Mouse (Mus musculus) adrenal gland, postnatal 36 days (tissue): ENCODE results near the gene Mmgt2. TPM values are rescaled to one million over a fixed set of nuclear protein-coding genes. Genes with fewer than 3 reads are reported as not detected.
"Not testable (repeated sequence)": the region's sequence is repeated elsewhere in the genome, so short reads cannot be mapped to it uniquely, and the experiment has no call there.

ENCODE experiments used
- DNase-seq, 2 experiments: peaks; one replicate each; pipeline ENCODE4 v3.0.0; 2021; ENCODE audit warnings: mixed read lengths in 1 of 2
- total RNA-seq, 2 experiments: library from RNA; stranded (reverse); gene quantifications; 2 replicates each; pipeline ENCODE4 v1.2.3; 2021

The Mmgt2 gene
- total RNA-seq, 2 experiments from 2014 or later, result 38.0 to 42.6 TPM

DNA sequence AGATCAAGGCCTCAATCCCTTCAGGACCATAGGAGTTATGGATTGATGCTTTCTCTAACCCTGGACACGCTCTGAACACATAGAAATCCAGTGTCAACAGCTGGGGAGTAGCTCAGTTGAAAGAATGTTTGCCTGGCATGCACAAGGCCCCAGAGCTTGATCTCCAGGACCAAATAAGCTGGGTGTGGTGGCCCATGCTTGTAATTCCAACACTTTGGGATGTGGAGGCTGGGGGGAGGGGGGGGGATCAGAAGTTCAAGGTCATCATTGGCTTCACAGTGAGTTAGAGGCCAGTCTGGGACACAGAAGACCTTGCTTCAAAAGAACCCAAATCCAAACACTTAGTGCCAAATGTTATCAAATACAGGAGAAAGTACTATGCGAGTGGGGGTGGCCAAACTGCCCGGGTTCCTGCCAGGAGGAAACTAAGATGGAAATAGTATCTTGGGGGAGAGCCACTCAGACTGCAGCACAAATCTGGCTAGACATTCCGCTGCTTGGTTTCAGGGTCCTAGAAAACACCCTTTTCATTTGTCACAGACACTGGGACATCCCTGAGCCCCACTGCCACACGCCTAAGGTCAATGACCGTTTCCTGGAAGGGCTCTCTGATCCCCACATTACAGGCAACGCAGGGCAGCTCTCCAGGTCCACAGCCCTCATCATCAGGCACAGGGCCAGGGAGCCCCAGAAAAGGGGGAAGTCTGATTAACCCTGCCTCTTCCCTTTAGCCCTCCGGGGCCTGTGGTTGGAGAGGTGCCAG is 2.6 kb upstream of the Mmgt2 start:
- peak; percentile 58 to 72 for DNase-seq

DNA sequence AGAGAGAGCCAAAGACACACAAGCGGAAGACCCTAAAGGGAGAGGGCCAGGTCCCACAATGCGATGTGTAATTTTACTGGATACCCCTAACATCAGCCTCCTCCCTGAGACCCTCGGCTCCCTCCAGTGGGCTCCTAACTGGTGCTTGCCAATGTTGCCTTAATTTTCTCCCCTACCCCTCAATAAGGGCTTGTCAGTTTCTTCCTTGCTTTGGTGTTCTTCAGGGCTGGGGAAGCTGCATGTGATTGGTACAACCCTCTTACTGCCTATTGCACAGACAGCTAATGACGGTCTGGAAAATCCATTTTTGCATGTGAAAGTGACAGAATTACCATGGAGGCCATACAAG is 2.0 kb upstream of the Mmgt2 start:
- no peak for DNase-seq

DNA sequence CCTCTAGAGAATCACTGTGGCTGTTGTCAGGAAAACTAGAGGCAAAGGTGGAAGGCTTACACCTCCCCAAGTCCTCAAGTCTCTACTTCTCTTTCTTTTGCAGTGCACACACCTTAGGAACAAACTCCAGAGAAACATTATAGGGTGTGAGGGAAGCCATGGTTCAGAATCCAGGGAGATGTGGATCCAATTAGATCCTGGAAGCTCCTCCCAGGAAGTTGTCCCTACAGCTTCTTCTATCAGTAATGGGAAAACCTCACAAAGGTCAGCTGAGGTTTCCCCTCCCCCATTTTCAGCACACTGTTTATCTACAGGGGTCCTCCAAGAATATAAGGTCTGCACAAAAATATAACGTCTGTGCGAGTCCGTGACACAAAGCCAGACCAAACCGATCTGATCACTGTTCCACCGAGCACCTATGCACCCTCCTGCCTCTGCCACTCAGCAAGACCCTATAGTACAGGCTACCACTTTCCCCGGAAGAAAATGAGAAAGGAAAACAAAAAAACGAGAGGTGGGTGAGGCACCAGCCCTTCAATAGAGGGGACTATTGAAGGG is 1.4 kb upstream of the Mmgt2 start:
- no peak for DNase-seq

DNA sequence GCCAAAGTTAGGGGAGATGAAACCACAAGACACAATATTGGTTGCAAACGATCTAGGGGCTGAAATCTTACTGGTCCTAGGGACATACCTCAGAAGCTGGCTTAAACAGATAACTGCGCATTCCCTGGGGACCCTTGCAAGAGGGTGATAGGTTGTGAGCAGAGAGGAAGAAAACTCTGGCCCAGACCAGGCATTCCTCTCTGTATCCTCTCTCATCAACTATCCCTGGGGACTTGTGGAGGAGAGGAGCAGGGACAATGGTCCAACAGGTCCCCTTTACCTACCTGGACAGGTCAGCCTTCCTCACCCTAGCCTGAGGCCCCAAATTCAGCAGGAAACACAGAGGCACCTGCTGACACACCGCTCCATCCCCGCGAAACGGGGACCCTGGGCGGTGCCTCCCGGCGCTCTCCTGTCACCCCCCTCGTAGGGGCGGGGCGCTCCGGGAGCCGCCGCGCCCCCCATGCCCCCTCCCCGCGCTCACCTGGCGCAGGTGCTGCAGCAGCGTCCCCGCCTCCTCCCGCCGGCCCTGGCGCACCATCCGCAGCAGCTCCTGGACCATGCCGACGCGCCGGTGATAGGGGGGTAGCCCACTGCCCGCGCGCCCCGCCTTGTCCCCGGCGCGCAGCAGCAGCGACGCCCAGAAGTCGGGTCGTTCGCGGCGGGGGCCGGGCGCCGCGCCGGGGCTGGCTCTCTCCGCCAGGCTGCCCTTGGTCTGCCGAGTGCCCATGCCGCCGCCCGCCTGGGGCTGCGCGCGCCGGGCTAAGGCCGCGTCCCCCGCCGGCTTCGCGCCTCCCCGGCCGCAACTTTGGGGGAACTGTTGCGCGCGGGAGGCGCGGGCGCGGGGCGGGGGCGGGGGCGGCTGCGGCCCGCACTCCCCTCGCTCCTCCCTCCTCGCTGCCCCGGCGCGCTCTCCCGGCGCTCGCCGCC is 538 bp upstream of the Mmgt2 start, which contains the start of gene Lrrc75a:
TSS of gene Lrrc75a (minus strand) at position 863 of the 930 bp plus-strand sequence.
- DNase-seq, result no peak

DNA sequence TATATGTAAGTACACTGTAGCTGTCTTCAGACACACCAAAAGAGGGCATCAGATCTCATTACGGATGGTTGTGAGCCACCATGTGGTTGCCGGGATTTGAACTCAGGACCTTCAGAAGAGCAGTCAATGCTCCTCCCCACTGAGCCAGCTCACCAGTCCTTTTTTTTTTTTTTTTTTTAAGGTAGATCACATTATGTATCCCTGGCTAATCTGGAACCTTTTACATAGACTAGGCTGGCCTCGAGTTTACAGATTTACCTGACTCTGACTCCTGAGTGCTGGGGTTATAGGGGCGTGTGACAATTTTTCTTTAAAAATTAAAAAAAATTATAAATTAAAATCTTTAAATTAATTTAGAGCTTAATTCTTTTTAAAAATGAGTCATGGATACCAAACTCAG is 1.3 kb downstream of the Mmgt2 start:
- not testable (repeated sequence) for DNase-seq

DNA sequence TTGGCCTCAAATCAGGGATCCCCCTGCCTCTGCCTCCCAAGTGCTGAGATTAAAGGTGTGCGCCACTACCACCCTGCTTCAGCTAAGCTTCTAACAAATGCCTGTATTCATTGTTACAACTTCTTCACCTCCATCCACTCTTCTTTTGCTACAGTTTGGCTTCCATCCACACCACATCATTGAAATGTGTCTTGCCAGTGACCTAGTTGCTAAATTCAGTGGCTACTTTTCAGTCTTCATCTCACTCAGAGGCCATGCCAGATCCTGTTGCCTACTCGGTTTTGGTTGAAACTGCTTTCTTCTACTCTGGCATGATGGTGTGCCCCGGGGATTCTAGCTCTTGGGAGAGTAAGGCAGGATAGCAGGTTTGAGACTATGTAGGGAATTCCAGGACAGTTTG is 3.1 kb downstream of the Mmgt2 start:
- DNase-seq, result no peak

DNA sequence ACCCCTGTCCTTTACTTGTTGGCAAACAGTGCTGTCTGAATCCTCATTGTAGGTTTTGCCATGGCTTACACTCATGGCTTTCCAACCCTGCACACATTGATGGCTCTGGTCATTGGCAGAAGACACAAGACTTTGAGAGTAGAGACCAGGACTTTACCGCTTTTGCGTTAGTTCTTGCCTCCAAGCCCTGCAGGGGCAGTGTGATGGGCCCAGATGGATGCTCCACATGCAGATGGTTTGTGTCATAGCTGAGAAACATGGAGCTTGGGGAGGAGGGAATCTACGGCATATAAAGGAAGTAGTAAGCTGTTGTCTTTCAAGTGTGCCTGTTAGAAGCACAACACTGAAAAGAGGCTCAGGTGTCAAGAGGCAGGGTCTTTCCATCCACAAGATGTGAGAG is 3.6 kb downstream of the Mmgt2 start:
- no peak for DNase-seq

DNA sequence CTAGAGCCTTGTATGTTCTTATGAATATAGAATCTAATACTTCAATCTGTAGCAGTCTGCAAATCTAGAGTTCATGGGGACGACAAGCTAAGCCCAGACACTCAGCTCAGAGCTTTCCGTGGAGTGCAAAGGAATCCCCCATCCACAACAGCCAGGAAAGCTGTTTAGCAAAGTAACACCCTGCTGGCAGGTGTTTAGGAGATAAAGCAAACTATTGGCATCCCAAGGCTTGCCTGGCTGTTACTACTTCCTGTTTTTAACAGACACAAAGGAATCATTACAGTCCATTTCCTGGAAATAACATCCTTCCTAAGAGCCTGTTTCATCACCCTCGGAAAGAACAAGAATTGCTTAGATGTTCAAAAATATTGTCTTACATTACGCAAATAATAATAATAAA is 12.4 kb downstream of the Mmgt2 start:
- DNase-seq, result no peak

DNA sequence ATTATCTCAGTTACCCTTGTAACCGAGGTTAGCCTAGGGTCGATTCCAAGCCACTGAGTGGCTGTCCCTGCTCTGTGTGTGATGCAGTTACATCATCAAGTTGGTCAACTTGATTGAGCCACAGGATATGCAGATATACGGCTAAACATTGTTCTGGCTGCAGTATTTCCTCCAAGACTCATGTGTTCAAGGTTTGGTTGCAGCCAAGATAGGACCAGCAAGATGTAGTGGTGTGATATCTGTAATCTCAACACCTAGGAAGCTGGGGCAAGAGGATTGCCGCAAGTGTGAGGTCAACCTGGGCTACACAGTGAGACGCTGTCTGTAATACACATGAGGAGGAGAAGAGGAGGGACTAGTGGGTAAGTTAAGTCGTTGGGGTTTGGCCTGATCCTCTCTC is 15.8 kb downstream of the Mmgt2 start:
- no peak for DNase-seq

DNA sequence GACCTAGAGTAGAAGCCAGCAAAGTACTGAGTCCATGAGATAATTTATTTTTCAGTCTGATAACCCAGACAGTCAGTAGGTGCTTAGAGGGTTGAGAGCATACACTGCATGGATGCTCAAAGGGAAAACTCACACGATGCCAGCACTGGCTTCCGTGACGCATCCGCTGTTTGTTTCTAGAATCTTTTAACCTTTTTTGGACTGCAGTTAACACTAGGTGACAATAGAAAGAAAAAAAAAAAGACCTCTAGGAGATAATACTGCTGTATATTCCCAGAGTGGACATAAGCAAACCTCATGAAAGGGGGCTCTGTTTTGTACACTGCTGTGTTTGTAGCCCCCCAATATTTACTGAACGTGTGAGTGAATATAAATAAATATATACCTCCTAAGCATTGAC is 20.5 kb downstream of the Mmgt2 start:
- DNase-seq, result no peak

DNA sequence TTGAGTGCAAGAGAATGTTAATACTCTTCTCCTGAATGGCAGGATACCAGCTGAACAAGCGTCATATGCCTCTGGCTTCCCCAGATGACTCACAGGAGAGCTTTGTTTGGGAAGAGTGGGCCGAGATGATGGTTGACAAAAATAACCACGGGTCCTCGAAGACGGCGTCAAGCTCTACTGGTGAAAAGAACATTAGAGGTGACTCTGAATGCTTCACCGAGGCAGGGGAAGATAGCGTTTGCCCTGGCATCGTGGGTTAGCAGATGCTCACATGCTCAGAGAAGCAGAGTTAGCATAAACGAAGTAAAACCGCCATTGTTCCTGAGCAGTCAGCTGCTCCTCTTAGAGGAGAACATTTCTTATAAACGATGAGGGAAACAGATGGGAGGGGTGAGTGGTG is 21.0 kb downstream of the Mmgt2 start:
- no peak for DNase-seq

DNA sequence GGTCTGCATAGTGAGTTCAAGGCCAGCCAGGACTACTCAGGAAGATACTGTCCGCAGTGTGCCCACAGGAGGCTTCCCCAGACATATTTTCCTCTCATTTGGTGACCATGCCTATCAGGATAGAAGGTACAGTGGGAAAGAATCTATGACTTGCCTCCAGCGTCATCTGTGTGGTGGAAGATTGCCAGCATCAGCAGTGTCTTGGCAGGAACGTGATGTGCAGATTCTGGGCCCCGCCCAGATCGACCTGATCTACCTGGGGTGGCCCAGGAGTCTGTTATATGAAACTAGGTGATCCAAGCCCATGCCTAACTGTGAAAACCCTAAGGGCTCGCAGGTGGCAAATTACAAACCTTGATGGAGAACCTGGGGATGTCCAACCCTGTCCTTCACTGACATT is 21.5 kb downstream of the Mmgt2 start:
- DNase-seq, result no peak

DNA sequence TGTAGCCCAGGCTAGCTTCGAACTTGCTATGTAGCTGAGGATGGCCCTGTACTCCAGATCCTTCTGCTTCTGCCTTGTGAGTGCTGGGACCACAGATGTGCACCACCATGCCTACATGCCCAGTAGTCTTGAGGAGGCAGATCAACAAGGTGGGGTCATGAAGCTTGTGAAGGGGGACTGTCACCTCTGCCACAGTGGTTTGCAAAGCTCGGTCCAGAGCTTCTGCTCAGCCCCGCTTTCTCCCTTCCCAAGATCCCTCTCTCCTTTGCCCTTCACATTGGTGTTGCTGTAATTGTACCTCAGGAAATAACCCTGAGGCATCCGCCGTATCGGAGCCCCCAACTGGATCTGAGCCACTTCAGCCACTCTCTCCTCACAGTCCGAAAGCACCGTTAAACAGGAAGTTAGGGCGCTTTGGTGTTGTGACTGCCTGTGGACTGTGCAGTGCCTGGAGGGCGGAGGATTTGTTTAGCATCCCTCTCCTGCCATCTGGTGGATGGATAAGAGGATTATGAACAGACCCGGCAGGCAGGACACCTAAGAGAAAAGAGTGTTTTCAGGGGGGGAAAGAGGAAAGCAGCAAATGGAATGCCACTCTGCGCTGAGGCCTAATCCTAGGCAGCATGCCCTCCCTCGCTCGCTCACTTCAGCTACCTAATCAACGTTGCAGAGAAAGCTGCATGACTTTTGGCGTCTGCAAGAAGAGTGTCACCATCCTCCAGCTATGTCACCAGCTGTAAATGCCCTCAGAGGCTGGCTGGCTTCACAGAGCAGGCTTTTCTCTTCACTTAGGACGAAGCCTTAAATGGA is 27.2 kb downstream of the Mmgt2 start:
- DNase-seq, result peak; percentile 64 to 73

DNA sequence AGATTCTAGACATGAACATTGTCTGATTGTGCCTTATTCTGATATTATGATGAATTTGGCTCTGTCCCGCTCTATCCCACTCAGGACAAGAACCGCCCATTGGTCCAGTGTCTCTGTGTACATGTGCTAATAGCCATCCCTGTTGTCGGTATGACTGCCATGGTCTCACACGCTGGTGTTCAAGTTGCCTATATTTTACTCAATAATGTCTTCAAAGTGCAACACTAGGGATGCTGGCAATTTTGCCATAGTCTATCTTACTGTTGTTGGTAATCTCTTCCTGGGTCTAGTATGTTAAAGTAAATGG is 27.8 kb downstream of the Mmgt2 start:
- DNase-seq, result no peak

DNA sequence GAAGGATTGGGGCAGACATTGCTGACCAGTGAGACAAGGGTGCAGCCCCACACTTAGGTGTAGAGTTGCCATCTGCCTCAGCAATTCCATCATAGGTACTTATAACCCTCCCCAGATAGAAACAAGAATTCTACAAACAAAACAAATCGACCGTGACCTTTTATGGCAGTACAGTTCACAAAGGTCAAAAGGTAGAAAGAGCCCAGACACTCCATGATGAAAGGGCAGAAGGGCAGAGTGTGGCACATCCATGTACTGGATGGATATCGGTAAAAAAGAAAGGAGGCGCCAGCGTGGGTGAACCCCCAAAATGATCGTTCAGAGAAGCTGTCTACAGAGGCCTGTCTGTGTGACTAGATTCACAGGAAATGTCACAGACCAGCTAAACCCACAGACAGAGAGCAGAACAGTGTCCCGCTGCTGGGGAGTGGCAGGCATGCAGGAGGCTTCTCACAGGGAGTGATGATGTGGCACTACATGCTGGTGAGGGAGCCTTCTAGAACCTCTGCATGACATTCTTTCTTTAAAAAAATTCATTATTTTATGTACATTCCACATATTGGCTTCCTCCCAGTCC is 30.4 kb downstream of the Mmgt2 start:
- no peak for DNase-seq

DNA sequence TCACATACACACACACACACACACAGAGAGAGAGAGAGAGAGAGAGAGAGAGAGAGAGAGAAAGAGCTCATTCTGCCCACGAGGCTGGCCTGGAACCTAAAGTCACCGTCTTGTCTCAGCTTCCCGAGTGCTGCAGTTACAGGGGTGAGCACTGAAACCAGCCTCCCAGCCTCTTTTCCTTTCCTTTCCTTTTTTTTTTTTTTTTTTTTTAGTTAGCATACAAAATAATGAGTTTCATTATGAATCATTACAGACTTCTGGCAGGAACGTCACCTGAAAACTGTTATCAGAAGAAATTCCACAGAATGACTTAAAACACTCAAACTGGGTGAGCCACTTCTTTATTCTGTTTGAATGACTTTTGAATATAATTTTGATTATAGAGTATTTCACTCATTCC is 31.5 kb downstream of the Mmgt2 start:
- DNase-seq, result no peak

DNA sequence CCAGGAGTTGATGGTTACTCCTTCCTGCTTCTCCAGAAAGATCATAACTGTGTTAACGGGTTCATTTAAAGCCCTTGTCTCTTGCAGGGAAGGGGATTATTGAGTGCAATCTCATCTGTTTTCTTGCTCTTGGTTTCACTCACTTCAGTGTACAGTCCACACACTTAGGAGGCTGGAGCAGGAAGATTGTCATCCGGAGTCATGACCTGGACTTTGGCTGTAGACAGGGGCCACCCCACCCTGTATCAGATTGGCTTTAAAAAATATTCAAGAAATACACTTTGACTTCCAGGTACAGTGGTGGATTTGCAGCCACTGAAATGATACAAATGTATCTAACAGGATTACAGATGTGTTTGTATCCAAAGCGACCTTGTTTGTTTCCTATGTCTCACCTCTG is 43.1 kb downstream of the Mmgt2 start:
- no peak for DNase-seq

DNA sequence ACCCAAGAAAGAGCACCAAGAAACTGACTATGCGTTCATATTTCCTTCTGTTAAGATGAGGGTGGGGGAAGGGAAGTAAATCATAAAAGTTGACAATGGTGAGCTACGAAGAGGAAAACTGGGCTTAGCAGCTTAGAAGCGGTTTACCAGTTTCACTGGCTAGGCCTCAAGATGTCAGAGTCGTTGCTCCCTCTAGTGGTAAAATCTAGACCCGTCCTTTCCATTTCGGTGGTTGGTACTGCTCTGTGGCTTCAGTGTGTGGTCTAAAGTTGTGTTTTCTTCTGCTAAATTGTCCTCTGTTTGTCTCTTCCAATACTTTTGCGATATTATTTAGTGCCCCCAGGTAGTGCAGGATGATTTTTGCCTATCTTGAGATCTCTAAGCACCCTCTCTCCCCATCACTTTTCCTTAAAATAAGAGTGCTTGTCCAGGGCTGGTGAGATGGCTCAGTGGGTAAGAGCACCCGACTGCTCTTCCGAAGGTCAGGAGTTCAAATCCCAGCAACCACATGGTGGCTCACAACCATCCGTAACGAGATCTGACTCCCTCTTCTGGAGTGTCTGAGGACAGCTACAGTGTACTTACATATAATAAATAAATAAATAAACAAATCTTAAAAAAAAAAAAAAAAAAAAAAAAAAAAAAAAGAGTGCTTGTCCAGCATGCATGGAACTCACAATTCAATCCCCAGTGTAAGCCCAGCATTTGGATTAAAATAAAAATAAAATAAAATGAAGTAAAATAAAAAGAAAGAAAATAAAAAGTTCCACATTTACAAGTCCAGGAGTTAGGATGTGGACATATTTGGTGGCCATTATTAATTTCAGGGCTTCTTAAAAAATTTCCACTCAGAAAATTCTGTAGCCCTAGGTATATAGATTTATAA is 45.1 kb downstream of the Mmgt2 start:
- DNase-seq, result peak; percentile 9 to 38

DNA sequence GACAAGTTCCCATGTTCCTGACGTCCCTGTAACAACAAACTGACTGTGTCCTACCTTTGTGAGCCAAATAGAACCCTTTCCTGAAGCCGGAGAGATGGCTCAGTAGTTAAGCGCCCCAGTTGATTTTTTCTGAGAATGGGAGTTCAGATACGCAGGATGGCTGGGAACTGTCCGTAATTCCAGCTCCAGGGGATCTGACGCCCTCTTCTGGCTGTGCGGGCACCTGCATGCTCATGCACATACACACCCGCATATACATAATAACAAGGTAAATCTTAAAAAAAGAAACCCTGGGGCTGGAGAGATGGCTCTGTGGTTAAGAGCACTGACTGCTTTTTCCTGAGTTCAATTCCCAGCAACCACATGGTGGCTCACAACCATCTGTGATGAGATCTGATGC is 46.7 kb downstream of the Mmgt2 start:
- no peak for DNase-seq

DNA sequence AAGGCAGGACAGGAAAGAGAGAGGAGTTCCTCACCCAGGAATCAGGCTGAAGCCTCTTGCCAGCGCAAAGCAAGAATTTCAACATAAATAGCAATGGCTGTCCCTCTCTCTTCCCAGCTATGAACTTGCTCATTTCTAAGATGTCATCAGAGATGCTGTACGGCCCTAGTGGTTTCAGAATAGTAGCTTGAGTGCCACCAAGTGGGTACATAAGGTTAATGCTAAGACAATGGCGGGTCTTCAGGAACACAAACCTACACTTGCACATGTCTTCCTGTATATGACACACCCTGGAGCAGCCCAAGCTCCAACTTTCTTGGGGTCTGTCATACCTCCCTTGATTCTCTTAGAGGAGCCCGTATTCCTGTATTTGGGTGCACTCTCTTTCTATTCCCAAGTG is 51.3 kb downstream of the Mmgt2 start:
- no peak for DNase-seq

DNA sequence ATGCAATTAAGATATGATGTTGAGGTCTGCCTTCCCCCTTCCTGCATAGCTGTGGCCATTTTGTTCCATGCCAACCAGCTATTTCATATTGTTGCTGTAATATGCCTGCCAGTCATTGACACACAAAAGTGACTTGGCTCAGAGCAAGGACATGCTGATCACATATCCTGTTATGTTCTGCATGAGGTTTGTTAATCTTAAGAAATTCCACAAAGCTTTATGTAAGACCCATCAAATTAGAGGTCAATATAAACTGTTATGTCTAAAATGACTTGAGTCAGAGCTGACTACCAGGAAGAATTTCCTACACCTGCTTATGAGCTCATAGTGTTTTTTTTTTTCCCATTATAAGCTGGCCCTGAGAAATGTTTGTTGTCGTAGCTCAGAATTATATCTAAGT is 52.8 kb downstream of the Mmgt2 start:
- DNase-seq, result no peak
